Mouse (Mus musculus) adrenal gland, adult 10 weeks (tissue): Measurements from ENCODE around the gene Olfr723. TPM values are rescaled to one million over a fixed set of nuclear protein-coding genes. Genes with fewer than 3 reads are reported as not detected.

ENCODE experiments used
- polyA plus RNA-seq: library from polyadenylated mRNA; stranded (reverse); fragments of 350-450 nt; fragmentation: Illumina TruSeq; extraction: RNeasy Lipid Tissue Mini Kit (QIAGEN cat#74804); gene quantifications from one replicate; pipeline ENCODE4 v1.2.3, GENCODE M21; 2014; ENCODE audit warnings: low read depth, low replicate concordance

The Olfr723 gene
- not detected for polyA plus RNA-seq

DNA sequence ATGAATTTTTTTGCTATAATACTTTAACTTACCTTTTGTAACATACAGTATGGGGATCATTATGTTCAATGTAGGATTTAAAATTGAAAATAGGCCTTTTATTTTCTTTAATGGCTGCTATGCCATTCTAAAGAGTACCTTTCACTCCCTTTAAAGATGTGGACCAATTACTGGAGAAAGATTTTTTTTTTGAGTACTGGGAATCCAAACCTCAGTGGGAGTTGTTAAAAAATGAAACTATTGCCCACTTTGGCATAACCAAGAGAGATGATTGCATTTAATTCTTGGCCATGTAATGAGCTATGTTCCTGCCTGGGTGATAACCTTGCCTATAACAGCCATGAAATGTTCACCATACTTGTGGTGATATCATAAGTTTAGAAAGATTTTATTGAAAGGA, at the start of gene Olfr723:
TSS of gene Olfr723 (minus strand) at position 101 of the 400 bp plus-strand sequence.

DNA sequence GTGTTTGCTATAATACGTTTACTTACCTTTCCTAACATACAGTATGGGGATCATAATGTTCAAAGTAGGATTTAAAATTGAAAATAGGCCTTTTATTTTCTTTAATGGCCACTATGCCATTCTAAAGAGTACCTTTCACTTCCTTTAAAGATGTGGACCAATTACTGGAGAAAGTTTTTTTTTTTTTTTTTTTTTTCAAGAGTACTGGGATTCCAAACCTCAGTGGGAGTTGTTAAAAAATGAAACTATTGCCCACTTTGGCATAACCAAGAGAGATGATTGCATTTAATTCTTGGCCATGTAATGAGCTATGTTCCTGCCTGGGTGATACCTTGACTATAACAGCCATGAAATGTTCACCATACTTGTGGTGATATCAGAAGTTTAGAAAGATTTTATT, 31.6 kb upstream of the Olfr723 start, which contains the start of gene Olfr724:
TSS of gene Olfr724 (minus strand) at position 101 of the 400 bp plus-strand sequence.

DNA sequence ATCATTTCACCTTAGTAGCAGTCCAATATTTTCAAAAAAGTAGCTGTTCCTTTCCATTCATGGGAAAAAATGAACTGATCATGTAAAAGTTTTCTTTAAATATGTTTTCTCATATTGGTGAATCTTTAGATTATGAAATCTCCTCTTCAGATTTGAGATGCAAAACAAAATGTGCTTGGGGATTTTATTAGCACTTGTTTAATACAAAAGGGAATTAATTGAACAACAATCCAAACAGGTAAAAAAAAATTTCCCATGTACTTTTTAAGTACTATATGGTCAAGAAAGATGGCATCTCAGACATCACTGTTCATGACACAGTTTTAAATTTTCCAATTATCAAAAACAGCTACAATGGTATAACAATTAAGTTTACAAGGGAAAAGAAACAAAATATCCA, 29.7 kb downstream of the Olfr723 start, which contains the start of gene Olfr722:
TSS of gene Olfr722 (minus strand) at position 101 of the 400 bp plus-strand sequence.

Other genes starting within 250 kb of the Olfr723 start
- gene Armh4, start 148.4 kb downstream of the Olfr723 start, polyA plus RNA-seq: 2.1 TPM
- gene Olfr722, start 29.8 kb downstream of the Olfr723 start, polyA plus RNA-seq: not detected
- gene Olfr724, start 31.5 kb upstream of the Olfr723 start, polyA plus RNA-seq: not detected
- not detected for gene Olfr725, start 108.6 kb upstream of the Olfr723 start, polyA plus RNA-seq
- not detected for gene Olfr726, start 159.2 kb upstream of the Olfr723 start, polyA plus RNA-seq
- gene Olfr727, start 191.4 kb upstream of the Olfr723 start, polyA plus RNA-seq: not detected
- gene Olfr728, start 210.9 kb upstream of the Olfr723 start, polyA plus RNA-seq: not detected
- gene Olfr729, start 221.1 kb upstream of the Olfr723 start, polyA plus RNA-seq: not detected